Mouse (Mus musculus) hindbrain, embryonic 10.5 days (tissue): ENCODE results near the gene Gprasp1. TPM values are rescaled to one million over a fixed set of nuclear protein-coding genes. Genes with fewer than 3 reads are reported as not detected.
"Not testable (repeated sequence)": the region's sequence is repeated elsewhere in the genome, so short reads cannot be mapped to it uniquely, and the experiment has no call there.

Source experiments
- DNase-seq: peaks from one replicate; pipeline ENCODE4 v3.0.0-alpha.2; 2017; ENCODE audit warnings: low spot score
- H3K27ac ChIP-seq: fragments of 300-500 bp; sonication (generic); 2 replicates; pipeline ENCODE4 v1.5.1; 2016; ENCODE audit warnings: mild to moderate bottlenecking, moderate library complexity
- H3K27me3 ChIP-seq: fragments of 300-500 bp; sonication (generic); 2 replicates; pipeline ENCODE4 v1.6.1; 2016; ENCODE audit warnings: mild to moderate bottlenecking; ENCODE audit not compliant: poor library complexity, insufficient read depth, severe bottlenecking
- H3K36me3 ChIP-seq: fragments of 300-500 bp; sonication (generic); 2 replicates; pipeline ENCODE4 v1.6.1; 2016; ENCODE audit warnings: mild to moderate bottlenecking, moderate library complexity
- H3K4me1 ChIP-seq: fragments of 300-500 bp; sonication (generic); replicated peaks from 2 replicates; pipeline ENCODE4 v1.6.1; 2016; ENCODE audit warnings: mild to moderate bottlenecking
- H3K4me3 ChIP-seq: fragments of 300-500 bp; sonication (generic); 2 replicates; pipeline ENCODE4 v1.5.1; 2016; ENCODE audit warnings: mild to moderate bottlenecking, moderate library complexity
- H3K9me3 ChIP-seq: fragments of 300-500 bp; sonication (generic); 2 replicates; pipeline ENCODE4 v1.6.1; 2016; ENCODE audit warnings: mild to moderate bottlenecking, moderate library complexity
- WGBS: fragments of 180-500 bp; shearing (Covaris S2); methylation state at CpG from one replicate; pipeline ENCODE4 v1.1.7; 2016; 5-methylcytosine and 5-hydroxymethylcytosine counted together
- microRNA counts: library from miRNA; unstranded; fragments of <30 nt; microRNA quantifications from one replicate; lab custom pipeline; 2017
- polyA plus RNA-seq: library from polyadenylated mRNA; unstranded; fragments of >200 nt; fragmentation: Nextera tagmentation; extraction: Ambion mirVana; gene quantifications from 2 replicates; pipeline ENCODE4 v1.2.1, GENCODE M21; 2016

Gene Gprasp1
- polyA plus RNA-seq, 1 experiment from 2014 or later = 46.1 TPM

GRCm38 (mm10) chrX:135839397-135840391 lies 97.2 kb downstream of the Gprasp1 start:
- H3K9me3 ChIP-seq, H3K4me1 ChIP-seq, H3K36me3 ChIP-seq, H3K27me3 ChIP-seq: not testable (repeated sequence)
- Histone ChIP-seq H3K27ac (peak overlapping the region; percentile 62; the same call in 1 of the 2 replicates), H3K4me3 (peak overlapping the region; percentile 59)
- DNase-seq = peak; percentile 26
- WGBS = 22% methylated on average over 17 of the region's 17 CpGs

MicroRNAs encoded within 50 kb of the gene (microRNA counts, 519-probe panel; counts per million panel counts)
- microRNA mmu-miR-1970 (lab: Ali Mortazavi, UCI) = 1,255 counts per million, percentile 77 among the panel's probes with 10 or more counts

Other genes with a start within 250 kb of the Gprasp1 start
- gene AV320801, start 248.1 kb upstream of the Gprasp1 start, polyA plus RNA-seq = not detected in 2 replicates
- not detected in 2 replicates for gene Nxf7, start 144.0 kb upstream of the Gprasp1 start, polyA plus RNA-seq
- not detected in 2 replicates for gene Prame, start 115.0 kb upstream of the Gprasp1 start, polyA plus RNA-seq
- 0.11 TPM in 1 of 2 replicates, not detected in the other for gene Tcp11x2, start 48.9 kb upstream of the Gprasp1 start, polyA plus RNA-seq
- gene Tmsb15a, start 17.5 kb upstream of the Gprasp1 start, polyA plus RNA-seq = not detected in 2 replicates
- 8.8 and 9.7 TPM in 2 replicates for gene Armcx5, start within 50 bp of the Gprasp1 start, polyA plus RNA-seq
- 46.1 and 51.0 TPM in 2 replicates for gene Bhlhb9, start 54.9 kb downstream of the Gprasp1 start, polyA plus RNA-seq
- gene Gprasp2, start 96.3 kb downstream of the Gprasp1 start, polyA plus RNA-seq = 23.9 and 31.5 TPM in 2 replicates